Mouse (Mus musculus): ENCODE results near the gene Anxa5.
A peak's percentile ranks its signal among the peaks of the same experiment; 100 is the strongest.

The Anxa5 gene

DNA sequence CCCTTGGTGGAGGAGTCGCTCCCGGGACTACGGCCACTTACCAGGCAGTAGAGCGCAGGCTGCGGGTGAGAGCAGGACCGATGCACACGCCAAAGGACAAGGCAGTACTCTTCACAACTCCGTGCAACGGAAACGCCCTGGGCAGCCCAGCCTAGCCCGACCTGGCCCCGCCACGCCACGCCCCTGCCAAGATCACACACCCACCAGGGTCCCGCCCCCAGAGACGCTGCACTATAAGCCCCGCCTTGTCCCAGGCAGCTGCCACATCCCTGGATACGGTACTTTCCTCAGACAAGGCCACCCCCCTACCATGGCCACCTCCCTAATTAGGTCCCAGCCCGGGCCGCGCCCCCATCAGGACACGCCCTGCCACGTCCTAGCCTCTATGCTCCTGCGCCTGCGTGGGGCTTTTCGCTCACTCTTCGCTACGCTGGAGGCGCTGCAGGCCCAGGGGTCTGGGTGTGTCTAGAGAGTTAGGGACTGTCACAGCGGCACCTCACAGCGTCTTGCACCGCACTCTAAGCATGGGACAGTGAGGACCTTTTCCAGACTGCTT lies at the start of gene Anxa5, which contains the start of gene 1810062G17Rik:
TSS of gene Anxa5 (minus strand) at position 363 of the 556 bp plus-strand sequence.
TSS of gene 1810062G17Rik (plus strand) at position 406 of the 556 bp plus-strand sequence.
- peak; percentile 86 to 87 for DNase-seq (ENCODE audit: low spot score in 2 of 2)

DNA sequence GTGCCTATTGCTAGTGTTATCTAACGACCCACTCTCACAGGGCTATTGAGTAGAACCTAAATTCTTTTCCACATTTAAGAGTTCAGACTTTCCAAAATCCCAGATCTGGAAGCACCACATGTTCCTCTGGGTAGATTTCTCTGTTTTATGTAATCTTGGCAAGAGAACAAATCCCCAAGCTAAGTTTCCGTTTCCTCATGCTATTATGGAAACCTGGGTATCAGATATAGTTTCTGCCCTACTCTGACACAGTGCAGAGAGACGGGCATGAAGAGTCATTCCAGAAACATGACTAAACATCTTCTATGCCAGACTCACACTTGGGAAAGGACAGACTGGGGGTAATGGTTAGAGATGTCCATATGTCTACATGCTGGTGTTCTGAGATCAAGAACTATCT lies 48.8 kb upstream of the Anxa5 start:
- DNase-seq (ENCODE audit: low spot score in 2 of 2): no peak

DNA sequence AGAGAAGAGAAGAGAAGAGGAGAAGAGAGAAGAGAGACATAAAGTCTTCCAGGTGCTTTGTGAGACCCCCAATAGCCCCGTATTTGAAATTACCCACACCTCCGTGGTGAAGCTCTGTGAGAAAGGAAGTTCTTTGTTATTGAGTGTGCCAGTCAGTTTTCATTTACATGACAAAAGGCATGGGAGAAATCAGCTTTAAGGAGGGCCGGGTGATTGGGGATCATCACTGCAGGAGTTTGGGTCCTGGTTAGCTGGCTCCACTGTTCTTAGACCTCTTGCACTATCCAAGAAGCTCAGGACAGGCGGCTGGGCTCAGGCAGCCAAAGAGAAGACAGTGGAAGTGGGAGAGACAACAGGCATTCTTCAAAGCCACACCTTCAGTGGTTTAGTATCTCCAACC lies 46.4 kb upstream of the Anxa5 start:
- no peak for DNase-seq (ENCODE audit: low spot score in 2 of 2)

DNA sequence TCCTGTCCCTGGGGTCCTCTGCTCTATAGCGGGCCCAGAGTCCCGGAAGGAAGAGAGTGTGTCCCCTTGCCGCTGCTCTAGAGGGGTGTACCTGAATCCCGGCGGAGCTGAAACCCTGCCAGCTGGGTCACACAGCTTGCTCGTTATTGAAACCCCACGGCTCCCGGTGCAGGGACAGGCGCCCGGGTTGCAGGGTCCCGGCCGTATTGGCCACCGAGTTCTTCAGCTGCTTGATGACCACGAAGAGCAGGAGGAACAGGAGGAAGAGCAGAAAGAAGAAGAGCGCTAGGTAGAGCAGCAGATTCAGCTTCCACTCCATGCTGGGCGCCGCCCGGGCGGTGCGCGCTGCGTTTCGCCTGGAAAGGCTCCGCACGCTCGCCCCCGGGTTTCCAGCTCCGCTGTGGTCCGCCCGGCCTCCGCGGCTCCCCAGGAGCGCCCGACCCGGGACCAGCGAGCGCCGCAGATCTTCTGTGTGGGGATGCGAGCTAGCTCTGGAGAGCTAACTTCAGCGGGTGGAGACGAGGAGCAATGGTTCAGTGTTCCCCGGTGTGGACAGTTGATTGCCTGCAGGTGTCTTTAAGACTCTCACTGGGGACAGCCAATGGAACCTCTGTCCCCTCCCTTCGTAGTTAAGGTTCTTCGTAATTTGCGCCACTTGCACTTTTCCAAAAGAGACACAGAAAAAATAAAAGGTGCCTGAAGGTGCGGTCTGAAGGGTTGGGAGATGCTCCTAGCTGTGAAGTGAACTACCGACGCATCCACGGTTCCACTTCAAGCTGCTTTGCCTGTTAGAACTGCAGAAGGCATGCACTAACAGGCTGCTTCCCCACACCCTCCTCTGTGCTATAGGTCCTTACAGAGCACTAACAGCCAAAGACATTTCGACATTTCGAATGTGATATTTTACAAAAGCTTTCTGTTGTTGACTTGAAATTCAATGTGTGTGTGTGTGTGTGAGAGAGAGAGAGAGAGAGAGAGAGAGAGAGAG lies 45.7 kb upstream of the Anxa5 start, which contains the start of gene Gm11549:
TSS of gene Gm11549 (minus strand) at position 741 of the 988 bp plus-strand sequence.
- DNase-seq (ENCODE audit: low spot score in 2 of 2): peak; percentile 60 to 67

DNA sequence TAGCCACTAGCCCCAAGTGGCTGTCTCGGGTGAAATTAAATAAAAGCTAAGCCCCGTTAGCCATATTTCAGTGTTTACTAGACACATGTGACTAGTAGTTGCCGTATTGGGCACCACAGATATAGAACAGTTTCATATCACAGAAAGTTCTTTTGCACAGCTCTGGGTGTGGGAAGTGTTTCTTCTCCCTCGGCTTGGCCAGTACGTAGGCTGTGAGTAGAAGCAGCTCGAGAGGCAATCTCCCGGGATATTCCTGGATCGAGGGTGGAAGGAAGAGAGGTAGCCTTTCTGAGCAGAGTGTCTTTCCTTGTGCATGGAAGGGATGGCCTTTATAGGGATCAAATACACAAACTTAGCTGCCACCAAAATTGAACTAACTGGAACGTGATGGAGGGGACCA lies 40.5 kb upstream of the Anxa5 start:
- peak; percentile 61 to 63 for DNase-seq (ENCODE audit: low spot score in 2 of 2)

DNA sequence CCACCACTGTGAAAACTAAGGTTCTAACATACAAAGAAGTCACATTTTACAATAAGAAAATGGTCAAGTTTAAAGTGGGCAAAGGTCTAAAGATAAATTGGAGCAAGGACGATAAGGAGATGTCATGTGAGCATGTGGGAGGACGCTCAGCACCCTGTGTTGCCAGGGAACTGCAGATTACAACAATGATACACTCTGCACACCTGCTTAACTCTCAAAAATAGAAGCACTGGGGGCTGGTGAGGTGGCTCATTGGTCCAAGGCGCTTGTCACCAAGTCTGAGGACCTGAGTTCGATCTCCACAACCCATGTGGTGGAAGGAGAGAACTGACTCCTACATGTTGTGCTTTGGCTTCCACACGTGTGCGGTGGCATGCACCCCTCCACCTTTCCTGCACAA lies 35.8 kb upstream of the Anxa5 start:
- no peak for DNase-seq (ENCODE audit: low spot score in 2 of 2)

DNA sequence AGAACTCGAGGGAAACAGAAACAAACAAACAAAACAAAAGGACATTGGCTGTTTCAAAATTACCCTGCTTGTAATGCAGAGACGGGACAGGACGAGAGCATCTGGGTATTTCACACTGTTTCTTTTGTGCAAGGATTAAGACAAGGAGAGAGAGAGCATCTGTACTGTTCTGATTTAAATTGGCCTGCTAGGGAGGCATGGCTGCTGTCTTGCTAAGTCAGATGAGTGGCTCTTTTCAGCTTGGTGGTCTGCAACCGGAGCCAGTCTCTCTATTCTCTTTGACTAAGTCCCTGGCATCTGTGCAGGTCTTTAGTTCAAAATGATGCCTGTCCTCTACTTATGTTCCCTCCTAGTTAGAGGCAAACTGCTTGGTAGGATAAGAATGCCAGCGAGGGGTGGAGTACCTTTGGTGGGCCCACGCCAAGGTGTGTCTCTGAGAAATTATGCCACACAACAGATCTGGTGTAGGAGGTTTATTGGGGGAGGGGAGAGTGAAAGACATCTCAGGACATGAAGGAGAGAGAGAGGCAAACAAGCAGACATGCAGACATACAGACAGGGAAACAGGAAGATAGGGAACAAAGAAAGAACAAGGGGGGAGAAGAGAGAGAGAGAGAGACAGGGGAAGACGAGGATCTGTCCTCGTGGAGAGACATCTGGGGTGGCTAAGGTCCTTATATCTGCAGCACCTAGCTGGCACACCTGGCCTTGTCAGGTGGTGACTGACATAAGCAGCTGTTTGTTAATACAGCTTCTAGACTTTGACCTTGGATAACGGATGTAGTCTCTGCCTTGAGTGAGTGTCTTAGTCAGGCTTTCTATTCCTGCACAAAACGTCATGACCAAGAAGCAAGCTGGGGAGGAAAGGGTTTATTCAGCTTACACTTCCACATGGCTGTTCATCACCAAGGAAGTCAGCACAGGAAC lies 30.4 kb upstream of the Anxa5 start:
- no peak for DNase-seq (ENCODE audit: low spot score in 2 of 2)

DNA sequence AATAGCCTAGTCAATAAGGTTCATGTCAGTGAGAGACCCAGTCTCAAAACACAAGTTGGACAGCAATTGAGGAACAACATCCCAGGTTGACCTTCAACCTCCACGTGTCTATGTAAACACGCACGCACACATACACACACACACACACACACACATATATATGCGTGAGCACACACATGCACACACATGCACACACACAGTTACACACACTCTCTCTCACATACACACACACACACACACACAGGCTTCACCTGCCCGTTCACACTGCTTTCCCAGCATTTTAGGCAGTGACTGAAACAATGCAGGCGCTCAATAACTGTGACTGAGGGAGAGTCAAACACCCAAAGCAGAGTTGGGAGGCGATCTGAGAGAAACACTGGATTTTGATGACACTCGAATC lies 29.6 kb upstream of the Anxa5 start:
- no peak for DNase-seq (ENCODE audit: low spot score in 2 of 2)

DNA sequence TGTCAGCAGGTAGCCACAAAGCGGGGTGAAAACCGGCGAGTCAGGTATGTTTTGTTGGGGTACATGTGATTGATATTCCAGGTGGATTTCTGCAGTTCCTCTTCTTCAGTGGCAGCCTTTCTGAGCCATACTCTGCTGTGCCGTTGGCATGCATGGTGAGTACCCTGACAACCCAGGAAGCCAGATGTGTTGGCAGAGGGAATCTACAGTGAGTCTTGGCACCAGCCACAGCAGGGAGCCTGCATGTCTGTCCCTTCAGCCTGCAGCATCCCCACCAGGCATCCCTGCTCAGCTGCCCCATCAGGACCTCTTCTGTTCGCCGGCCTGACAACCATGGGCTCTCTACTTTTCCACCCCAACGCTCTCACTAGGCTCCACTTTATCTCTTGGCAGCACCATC lies 25.9 kb upstream of the Anxa5 start:
- DNase-seq (ENCODE audit: low spot score in 2 of 2): no peak

DNA sequence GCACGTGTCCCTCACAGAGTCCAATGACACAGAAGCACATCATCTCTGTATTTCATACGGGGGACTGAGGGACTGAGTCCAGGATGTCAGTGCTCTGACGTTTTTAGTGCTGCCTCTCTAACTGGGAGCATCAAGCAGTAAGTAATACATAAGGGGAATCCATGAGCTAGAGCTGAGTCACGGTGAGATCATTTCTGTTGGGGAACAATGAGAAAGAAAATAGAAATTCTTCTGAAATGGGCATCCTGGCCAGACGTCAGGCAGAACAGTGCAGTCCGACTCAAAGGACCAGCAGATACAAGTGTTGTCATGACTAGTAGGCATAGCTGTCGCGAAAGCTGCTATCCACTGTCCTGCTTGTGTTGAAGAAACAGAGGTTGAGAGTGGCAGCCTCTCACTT lies 25.3 kb upstream of the Anxa5 start:
- no peak for DNase-seq (ENCODE audit: low spot score in 2 of 2)

DNA sequence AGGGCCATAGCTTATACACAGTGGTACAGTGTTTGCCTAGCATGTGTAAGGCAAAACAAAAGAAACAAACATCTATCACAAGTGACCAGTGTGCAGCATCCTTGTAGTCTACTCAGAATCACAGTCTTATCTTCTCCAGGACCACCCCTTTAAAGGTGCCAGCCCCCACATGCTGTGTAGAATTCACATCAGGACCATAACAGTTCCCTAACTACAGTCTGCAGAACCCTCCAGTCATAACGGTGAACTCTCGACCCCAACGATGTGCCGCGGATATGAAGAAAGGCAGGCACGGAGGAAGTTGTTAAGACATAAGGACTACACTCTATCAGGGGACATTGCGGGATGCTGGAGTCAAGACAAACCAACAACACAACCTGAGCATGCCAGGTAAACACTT lies 23.7 kb upstream of the Anxa5 start:
- no peak for DNase-seq (ENCODE audit: low spot score in 2 of 2)

DNA sequence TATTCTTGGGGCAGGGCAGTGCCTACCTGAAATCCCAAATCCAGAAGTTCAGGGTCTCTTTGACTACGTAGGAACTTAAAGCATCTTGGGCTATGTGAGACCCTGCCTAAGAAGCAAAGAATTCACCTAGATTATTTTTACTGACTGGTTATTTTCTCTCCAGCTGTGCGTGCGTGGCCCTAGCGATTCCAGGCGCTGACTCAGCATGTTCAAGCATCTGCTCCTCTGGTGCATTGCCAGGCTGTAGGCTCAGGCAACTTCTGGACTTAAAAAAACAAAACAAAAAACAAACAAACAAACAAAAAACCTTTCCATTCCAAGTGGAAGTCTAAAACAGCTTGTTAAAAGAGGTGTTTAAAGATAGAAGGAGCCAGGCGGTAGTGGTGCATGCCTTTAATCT lies 22.5 kb upstream of the Anxa5 start:
- DNase-seq (ENCODE audit: low spot score in 2 of 2): no peak

DNA sequence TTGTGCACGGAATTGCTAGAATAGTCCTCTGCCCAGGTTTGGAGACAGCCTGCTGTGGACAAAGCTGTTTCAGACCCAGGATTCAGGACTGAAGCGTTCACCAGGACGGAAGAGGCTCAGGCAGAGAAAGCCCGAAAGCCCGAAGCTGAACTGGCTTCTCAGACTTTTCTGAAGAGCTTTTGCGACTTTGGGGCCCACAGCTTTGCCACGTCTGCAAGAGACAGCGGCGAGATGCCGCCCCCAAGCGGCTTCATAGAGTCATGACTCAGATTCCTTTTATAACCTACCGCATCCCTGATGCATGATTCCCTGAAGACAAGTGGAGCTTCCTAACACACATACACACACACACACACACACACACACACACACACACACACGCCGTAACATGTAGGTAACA lies 21.1 kb upstream of the Anxa5 start:
- peak; percentile 79 to 85 for DNase-seq (ENCODE audit: low spot score in 2 of 2)

DNA sequence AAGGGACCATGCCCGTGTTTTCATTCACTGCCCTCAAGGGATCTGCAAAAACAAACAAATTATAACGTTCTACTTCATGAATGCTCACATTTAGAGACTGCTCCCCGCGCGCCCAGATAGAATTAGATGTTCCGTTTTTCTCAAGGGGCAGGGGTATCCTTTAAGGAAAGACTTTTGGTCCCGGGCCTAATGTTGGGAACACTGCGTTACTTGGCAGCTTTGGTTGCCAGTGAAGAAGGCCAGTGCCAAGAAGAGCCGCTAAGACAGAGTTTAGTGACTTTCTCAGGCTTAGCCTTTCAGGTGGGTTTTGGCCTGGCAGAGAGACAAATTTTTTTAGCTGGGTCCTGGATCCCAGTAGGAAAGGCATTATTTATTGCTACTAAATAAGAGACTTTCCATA lies 20.6 kb upstream of the Anxa5 start:
- DNase-seq (ENCODE audit: low spot score in 2 of 2): no peak

DNA sequence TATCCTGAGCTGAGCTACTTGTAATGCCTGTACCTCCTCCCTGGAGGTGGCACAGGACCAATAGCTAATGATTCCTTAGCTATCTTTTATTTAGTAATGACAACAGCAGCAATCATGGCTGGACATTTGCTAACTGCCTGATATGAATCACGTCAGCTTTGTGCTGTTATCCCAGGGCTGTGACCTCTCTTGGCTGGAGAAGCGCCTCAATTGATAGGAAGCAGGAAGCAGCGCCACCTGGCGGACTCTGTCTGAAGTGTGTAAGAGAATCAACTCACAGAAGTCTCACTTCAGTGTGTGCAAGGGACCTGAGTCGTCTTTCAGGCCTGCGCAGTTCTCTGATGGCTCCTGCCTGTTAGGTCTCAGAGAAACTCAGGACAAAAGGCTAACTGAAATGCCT lies 19.7 kb upstream of the Anxa5 start:
- DNase-seq (ENCODE audit: low spot score in 2 of 2): peak; percentile 93 to 95

DNA sequence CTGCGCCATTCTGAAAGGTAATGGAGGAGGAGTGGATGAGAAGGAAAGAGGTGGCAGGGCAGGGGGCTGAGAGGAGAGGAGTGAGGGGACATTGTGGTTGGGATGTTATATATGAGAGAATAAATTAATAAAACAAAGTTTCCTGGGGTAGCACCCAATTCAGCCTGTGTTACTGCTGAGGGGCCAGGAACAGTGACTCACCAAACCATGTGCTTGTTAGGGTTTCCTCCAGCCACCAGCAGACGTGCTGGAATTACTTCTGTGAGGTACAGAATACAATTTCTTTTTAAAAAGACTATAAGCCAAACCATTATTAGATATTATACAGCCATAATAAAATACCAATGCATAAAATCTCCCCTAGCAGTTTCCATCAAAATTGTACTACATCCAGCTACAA lies 18.9 kb upstream of the Anxa5 start:
- no peak for DNase-seq (ENCODE audit: low spot score in 2 of 2)

DNA sequence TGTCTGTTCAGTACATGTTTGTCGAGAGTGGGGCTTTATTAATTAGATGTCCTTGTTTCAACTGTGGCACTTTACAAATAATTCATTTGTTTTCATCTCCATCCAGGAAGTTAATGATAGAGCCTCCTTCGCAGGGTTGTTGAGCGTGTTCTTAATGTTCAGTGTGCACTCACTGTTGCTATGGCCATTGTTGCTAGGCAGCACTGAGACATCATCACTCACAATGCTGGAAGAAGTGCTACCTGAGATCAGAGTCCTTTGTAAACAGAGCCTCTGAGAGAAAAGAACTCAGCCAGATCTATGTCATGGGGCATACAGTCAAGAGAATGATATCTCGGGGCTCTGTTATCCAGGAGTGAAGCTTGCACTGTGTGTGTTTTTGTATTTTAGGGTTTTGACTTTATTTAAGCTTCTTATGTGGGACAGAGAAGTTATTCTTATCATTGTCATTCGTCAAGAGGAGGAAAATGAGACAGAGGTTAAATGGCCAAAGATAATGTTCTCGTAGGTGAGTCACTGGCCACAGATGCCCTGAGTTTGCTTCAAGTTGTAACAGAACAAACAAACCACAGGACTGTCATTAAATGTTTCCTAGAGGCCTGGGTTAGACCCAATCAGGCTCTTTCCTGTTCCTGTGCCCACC lies 18.1 kb upstream of the Anxa5 start:
- peak in 1 of 2 experiments; percentile 31 for DNase-seq (ENCODE audit: low spot score in 2 of 2)

DNA sequence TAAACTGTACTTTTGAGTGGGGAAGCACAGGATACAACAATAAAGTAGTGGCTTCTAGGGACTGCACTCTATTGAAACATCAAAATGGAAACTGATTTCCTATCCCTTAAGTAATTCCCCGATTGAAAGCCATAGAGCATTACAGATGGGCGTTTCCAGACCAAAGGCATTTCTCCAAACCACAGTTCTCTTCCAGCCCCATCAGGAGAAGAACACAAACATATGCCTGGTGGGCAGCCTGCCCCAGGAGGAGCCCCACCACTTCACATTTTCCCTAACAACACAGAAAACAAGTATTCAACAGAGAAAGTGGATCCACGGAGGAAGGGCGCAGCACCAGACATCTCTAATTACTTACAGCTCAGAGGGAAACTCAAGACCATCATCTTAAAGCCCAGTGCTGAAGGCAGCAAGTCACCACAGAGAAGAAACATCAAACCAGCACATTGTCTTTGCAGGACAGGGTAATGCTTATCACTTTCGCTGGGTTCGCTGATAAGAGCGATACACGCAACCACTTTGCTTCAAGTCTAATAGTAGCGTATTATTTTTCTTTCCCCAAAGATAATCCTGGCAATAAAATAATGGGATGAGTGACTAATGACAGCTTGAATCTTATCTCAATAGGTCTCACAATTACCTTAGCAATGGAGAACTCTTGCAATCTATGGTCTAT lies 17.2 kb upstream of the Anxa5 start:
- no peak for DNase-seq (ENCODE audit: low spot score in 2 of 2)

DNA sequence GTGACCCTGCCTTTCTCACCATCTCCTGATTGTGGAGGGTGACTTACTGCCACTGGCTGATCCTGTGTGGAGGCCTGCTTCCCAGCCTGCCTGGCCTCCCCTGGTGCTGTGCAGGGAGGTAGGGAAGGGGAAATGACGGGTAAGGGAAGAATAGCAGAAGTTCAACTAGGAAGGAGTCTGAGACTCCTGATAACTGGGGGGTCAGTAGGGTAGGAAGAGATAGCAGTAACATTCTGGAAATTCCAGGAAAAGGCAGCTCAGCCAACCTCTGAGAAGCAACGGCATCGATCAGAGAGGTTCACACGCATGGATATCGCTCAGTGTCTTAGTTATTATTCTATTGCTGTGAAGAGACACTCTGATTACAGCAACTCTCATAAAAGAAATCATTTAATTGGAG lies 15.8 kb upstream of the Anxa5 start:
- no peak for DNase-seq (ENCODE audit: low spot score in 2 of 2)

DNA sequence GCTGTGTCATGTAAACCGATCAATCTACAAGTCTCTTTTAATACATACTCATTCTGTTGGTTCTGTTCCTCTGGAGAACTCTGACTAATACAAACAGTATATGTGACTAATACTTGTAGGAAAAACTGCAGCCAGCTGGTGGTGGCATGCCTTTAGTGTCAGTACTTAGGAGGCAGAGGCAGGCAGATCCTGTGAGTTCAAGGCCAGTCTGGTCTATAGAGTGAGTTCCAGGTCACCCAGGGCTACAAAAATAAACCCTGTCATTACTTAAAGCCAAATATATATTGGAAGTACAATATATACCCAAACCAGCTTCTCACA lies 13.9 kb upstream of the Anxa5 start:
- DNase-seq (ENCODE audit: low spot score in 2 of 2): no peak
